Mouse (Mus musculus) heart, embryonic 11.5 days (tissue): ENCODE measurements around the gene Cdkal1. TPM values are rescaled to one million over a fixed set of nuclear protein-coding genes. Genes with fewer than 3 reads are reported as not detected.

ENCODE experiments used
- ATAC-seq: fragments of 200-750 bp; cut with Nextera tagmentation; replicated peaks from 2 replicates; pipeline ENCODE4 v1.8.0; 2017; ENCODE audit warnings: moderate library complexity; ENCODE audit not compliant: insufficient number of reproducible peaks, low FRiP score, low TSS enrichment
- H3K27ac ChIP-seq: fragments of 300-500 bp; sonication (generic); 2 replicates; pipeline ENCODE4 v1.5.1; 2014; ENCODE audit warnings: mild to moderate bottlenecking, low read depth, low read length
- H3K27me3 ChIP-seq: fragments of 300-500 bp; sonication (generic); 2 replicates; pipeline ENCODE4 v1.6.1; 2014; ENCODE audit warnings: mild to moderate bottlenecking, low read length, mixed read lengths; ENCODE audit not compliant: control insufficient read depth, insufficient read depth
- H3K36me3 ChIP-seq: fragments of 300-500 bp; sonication (generic); 2 replicates; pipeline ENCODE4 v1.6.1; 2014; ENCODE audit warnings: mild to moderate bottlenecking, low read length, moderate library complexity, mixed read lengths; ENCODE audit not compliant: control insufficient read depth, insufficient read depth
- H3K4me1 ChIP-seq: fragments of 300-500 bp; sonication (generic); 2 replicates; pipeline ENCODE4 v1.6.1; 2014; ENCODE audit warnings: low read length; ENCODE audit not compliant: control insufficient read depth, insufficient read depth
- H3K4me2 ChIP-seq: fragments of 300-500 bp; sonication (generic); 2 replicates; pipeline ENCODE4 v1.6.1; 2014; ENCODE audit warnings: mild to moderate bottlenecking, moderate library complexity
- H3K4me3 ChIP-seq: fragments of 300-500 bp; sonication (generic); 2 replicates; pipeline ENCODE4 v1.5.1; 2014; ENCODE audit warnings: low read depth, low read length
- H3K9ac ChIP-seq: fragments of 300-500 bp; sonication (generic); 2 replicates; pipeline ENCODE4 v1.6.1; 2014; ENCODE audit warnings: mild to moderate bottlenecking, low read depth, low read length, moderate library complexity
- H3K9me3 ChIP-seq: fragments of 300-500 bp; sonication (generic); replicated peaks from 2 replicates; pipeline ENCODE4 v1.6.1; 2016; ENCODE audit warnings: low read length; ENCODE audit not compliant: control insufficient read depth
- WGBS: fragments of 180-500 bp; shearing (Covaris S2); extraction: QIAGEN DNeasy Blood & Tissue Kit; methylation state at CpG from one replicate; pipeline ENCODE4 v1.1.7; 2014; ENCODE audit not compliant: insufficient replicate concordance; 5-methylcytosine and 5-hydroxymethylcytosine counted together
- polyA plus RNA-seq: library from polyadenylated mRNA; unstranded; fragments of >200 nt; fragmentation: Nextera tagmentation; extraction: Ambion mirVana; gene quantifications from 2 replicates; pipeline ENCODE4 v1.2.1, GENCODE M21; 2014

Cdkal1 gene
- polyA plus RNA-seq, 1 experiment from 2014 or later: 25.2 TPM

- H3K4me3 ChIP-seq: no peak overlapping the region
- WGBS: 86% methylated on average over 2 of the region's 2 CpGs
- no peak overlapping the region for H3K9ac ChIP-seq
- no peaks in the 10 kb centered on the region for H3K9me3 ChIP-seq
- no peak overlapping the region for H3K4me2 ChIP-seq
- H3K36me3 ChIP-seq: no peaks in the 10 kb centered on the region
- no peaks in the 10 kb centered on the region for H3K27me3 ChIP-seq
- H3K4me1 ChIP-seq: no peaks in the 10 kb centered on the region
- no peak overlapping the region for H3K27ac ChIP-seq
- no peak for ATAC-seq
Measured at GRCm38 (mm10) chr13:29162867-29163514, 692.5 kb downstream of the Cdkal1 start.

- WGBS: 40% methylated on average over 3 of the region's 3 CpGs
- ATAC-seq: no peak
- H3K9ac ChIP-seq: no peak overlapping the region
- no peaks in the 10 kb centered on the region for H3K4me1 ChIP-seq
- no peaks in the 10 kb centered on the region for H3K27me3 ChIP-seq
- no peak overlapping the region for H3K4me2 ChIP-seq
- no peak overlapping the region for H3K27ac ChIP-seq
- no peak overlapping the region for H3K4me3 ChIP-seq
- no peaks in the 10 kb centered on the region for H3K36me3 ChIP-seq
- no peaks in the 10 kb centered on the region for H3K9me3 ChIP-seq
Measured at GRCm38 (mm10) chr13:29162444-29162843, 693.0 kb downstream of the Cdkal1 start.

DNA sequence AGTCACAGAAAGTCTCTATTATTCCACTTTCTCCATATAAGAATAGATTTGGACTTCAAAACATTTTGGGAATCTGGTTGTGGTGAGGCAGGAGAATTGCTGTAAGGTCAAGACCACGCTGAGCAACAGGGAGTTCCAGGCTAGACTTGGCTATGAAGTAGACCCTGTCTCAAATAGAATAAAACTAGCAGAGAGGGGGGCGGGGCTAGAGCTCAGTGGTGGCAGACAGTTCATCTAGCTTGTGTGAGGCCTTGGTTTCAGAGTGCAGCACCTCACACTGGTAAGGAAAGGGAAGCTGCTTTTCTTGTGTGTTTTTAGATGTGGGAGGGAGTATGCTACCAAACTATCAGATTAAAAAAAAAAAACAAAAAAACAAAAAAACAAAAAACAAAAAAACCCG lies 694.0 kb downstream of the Cdkal1 start:
- Histone ChIP-seq H3K4me2 (no peak overlapping the region), H3K9ac (no peak overlapping the region), H3K27me3 (no peaks in the 10 kb centered on the region), H3K36me3 (no peaks in the 10 kb centered on the region), H3K27ac (no peak overlapping the region), H3K4me1 (no peaks in the 10 kb centered on the region), H3K4me3 (no peak overlapping the region), H3K9me3 (no peaks in the 10 kb centered on the region)
- 77% methylated on average over 3 of the region's 3 CpGs for WGBS
- ATAC-seq: no peak

DNA sequence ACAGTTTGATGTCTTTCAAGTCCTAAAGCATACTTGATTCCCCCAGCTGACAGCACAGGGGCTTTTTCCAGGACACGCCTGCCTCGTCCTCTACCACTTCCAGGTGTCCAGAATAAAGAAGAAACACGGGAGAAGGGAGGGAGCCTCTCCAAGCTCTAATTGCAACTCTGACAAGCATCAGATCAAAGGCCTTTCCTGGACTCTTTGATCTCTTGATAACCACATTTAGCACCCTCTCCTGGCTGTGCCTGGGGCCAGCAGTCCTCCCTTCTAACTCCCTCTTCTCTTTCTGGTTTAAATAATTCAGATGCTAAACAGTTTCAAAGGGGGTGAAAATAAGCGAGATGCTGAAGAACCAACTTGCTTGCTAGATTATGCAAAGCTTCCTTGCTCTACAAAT lies 698.8 kb downstream of the Cdkal1 start:
- ATAC-seq: no peak
- no peaks in the 10 kb centered on the region for H3K27me3 ChIP-seq
- H3K36me3 ChIP-seq: no peaks in the 10 kb centered on the region
- no peaks in the 10 kb centered on the region for H3K4me1 ChIP-seq
- no peaks in the 10 kb centered on the region for H3K9me3 ChIP-seq
- no peak overlapping the region for H3K9ac ChIP-seq
- H3K4me3 ChIP-seq: no peak overlapping the region
- H3K4me2 ChIP-seq: no peak overlapping the region
- 30% methylated on average over 4 of the region's 4 CpGs for WGBS
- H3K27ac ChIP-seq: no peak overlapping the region

GRCm38 (mm10) chr13:29155297-29155696 lies 700.2 kb downstream of the Cdkal1 start:
- H3K27ac ChIP-seq: no peak overlapping the region
- H3K4me2 ChIP-seq: no peak overlapping the region
- H3K36me3 ChIP-seq: no peaks in the 10 kb centered on the region
- no peaks in the 10 kb centered on the region for H3K4me1 ChIP-seq
- no peak for ATAC-seq
- H3K4me3 ChIP-seq: no peak overlapping the region
- H3K9ac ChIP-seq: no peak overlapping the region
- no peaks in the 10 kb centered on the region for H3K27me3 ChIP-seq
- H3K9me3 ChIP-seq: no peaks in the 10 kb centered on the region
- 73% methylated on average over 3 of the region's 3 CpGs for WGBS

DNA sequence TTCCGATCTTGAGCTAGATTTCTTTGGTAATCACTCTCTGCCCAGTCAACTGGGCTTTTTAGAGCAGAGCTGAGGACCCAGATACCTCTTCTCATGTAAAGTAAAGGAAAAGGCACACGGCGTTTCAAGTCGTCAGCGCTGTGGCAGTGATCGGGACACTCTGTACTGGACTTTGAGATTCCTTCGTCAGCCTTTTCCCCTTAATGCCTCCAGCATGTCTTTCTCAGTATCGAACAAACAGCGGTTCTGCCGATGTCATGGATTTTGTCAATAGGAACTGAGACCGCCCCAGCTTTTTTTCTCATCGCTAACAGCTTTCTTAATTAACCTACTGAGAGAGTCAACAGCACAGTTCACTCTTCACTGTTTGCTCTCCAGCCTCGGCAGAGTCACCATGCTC lies 705.4 kb downstream of the Cdkal1 start:
- Histone ChIP-seq H3K27me3 (no peaks in the 10 kb centered on the region), H3K9ac (no peak overlapping the region), H3K4me3 (no peak overlapping the region), H3K27ac (no peak overlapping the region), H3K36me3 (no peaks in the 10 kb centered on the region), H3K4me2 (no peak overlapping the region), H3K4me1 (no peaks in the 10 kb centered on the region), H3K9me3 (no peaks in the 10 kb centered on the region)
- 75% methylated on average over 13 of the region's 13 CpGs for WGBS
- ATAC-seq: no peak

DNA sequence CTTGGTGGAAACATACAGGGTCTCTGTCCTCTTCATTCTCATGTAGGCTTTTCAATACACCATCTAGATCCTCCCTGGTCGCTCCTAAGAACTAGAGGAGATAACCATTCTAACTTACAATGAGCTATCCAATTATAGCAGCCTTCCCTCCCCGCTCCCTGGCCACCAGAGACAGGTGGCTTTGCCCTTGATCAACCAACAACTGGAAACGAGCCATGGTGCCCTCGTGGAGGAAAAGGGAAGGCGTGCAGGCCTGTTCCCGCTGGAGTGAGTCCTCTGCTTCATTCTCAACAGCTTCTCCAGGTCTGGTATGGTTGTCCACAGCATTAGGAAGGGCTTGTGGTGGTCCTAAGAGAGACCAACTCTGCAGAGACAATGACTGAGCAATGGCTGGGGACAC lies 706.1 kb downstream of the Cdkal1 start:
- Histone ChIP-seq H3K36me3 (no peaks in the 10 kb centered on the region), H3K4me1 (no peaks in the 10 kb centered on the region), H3K4me3 (no peak overlapping the region), H3K27ac (no peak overlapping the region), H3K9me3 (no peaks in the 10 kb centered on the region), H3K27me3 (no peaks in the 10 kb centered on the region), H3K9ac (no peak overlapping the region), H3K4me2 (no peak overlapping the region)
- 73% methylated on average over 6 of the region's 6 CpGs for WGBS
- ATAC-seq: no peak

DNA sequence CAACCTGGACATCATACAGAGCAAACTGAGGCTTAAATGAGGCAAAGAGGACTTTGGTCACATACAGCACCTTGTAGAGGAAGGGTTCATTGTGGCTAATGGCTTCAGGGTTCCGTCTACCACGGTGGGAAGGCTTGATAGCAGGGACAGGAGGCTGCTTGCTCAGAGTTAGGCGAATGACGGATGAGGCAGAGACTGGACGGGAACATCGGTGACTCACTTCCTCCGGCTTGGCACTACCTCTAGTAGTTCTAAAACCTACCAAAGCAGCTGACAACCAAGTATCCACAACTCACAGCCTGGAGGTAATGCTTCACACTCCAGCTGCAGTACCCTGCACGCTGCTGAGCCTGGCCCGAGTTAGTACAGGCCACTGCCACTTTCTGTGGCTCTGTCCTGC lies 706.9 kb downstream of the Cdkal1 start:
- 74% methylated on average over 9 of the region's 9 CpGs for WGBS
- Histone ChIP-seq H3K36me3 (no peaks in the 10 kb centered on the region), H3K27ac (no peak overlapping the region), H3K9me3 (no peaks in the 10 kb centered on the region), H3K4me1 (no peaks in the 10 kb centered on the region), H3K4me2 (no peak overlapping the region), H3K27me3 (no peaks in the 10 kb centered on the region), H3K4me3 (no peak overlapping the region), H3K9ac (no peak overlapping the region)
- ATAC-seq: no peak
